Comparison of ENCODE assay signal across 13 mouse cellular contexts in the genomic region with DNA sequence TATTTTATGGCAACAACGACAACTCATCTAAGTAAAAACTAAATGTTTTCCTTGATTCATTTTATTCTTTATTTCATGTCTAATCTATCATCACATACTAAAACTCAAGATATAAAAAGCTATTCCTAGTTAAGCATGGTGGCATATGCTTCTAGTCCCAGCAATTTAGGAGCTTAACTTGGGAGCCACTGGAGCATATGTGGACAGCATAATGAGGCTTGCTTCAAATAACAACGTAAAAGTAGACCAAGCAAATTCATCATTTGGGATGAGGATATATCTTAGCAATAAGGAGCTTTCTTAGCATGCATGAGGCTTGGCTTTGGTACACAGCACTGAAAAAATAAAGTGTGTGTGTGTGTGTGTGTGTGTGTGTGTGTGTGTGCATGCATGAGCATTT.
"Had no signal": no experiment of that assay in that cellular context is flagged by ENCODE, and none has a peak within 500 bp of the region (broad histone marks: within the 10 kb centered on the region; RNA-seq: fewer than 3 reads in every experiment).

No protein-coding gene starts in this region.

- DNase-seq: lung, adult 18-20 months; lung, embryonic 14.5 days; lung, postnatal 10 days; lung, postnatal 4 days; midbrain, embryonic 14.5 days; retina, postnatal 1 day; right cerebral cortex, postnatal 14 days; right cerebral cortex, postnatal 4 days; spleen, adult 18-20 months; thymus, adult 2 months; thymus, postnatal 25 days; thymus, postnatal 4 days had no signal

- ATAC-seq: midbrain, embryonic 16.5 days had no signal
